Mouse (Mus musculus) neural tube, embryonic 11.5 days (tissue): ENCODE data around the gene Esp15. TPM values are rescaled to one million over a fixed set of nuclear protein-coding genes. Genes with fewer than 3 reads are reported as not detected.
"Not testable (repeated sequence)": the region's sequence is repeated elsewhere in the genome, so short reads cannot be mapped to it uniquely, and the experiment has no call there.

Experiments
- ATAC-seq: fragments of 200-750 bp; cut with Nextera tagmentation; 2 replicates; pipeline ENCODE4 v1.8.0; 2017; ENCODE audit warnings: moderate number of reproducible peaks, mild to moderate bottlenecking, moderate TSS enrichment, moderate library complexity; ENCODE audit not compliant: insufficient read depth, low FRiP score, low TSS enrichment
- DNase-seq: peaks from one replicate; pipeline ENCODE4 v3.0.0-alpha.2; 2015; ENCODE audit warnings: low spot score
- H3K27ac ChIP-seq: fragments of 300-500 bp; sonication (generic); 2 replicates; pipeline ENCODE4 v1.5.1; 2014; ENCODE audit warnings: low read depth, mild to moderate bottlenecking, low read length
- H3K27me3 ChIP-seq: fragments of 300-500 bp; sonication (generic); 2 replicates; pipeline ENCODE4 v1.6.1; 2014; ENCODE audit warnings: mild to moderate bottlenecking, low read length, mixed read lengths; ENCODE audit not compliant: control insufficient read depth, insufficient read depth
- H3K36me3 ChIP-seq: fragments of 300-500 bp; sonication (generic); 2 replicates; pipeline ENCODE4 v1.6.1; 2014; ENCODE audit warnings: mild to moderate bottlenecking, low read length, moderate library complexity, mixed read lengths; ENCODE audit not compliant: control insufficient read depth, insufficient read depth
- H3K4me1 ChIP-seq: fragments of 300-500 bp; sonication (generic); 2 replicates; pipeline ENCODE4 v1.6.1; 2014; ENCODE audit warnings: low read length, mixed read lengths; ENCODE audit not compliant: control insufficient read depth, insufficient read depth
- H3K4me2 ChIP-seq: fragments of 300-500 bp; sonication (generic); 2 replicates; pipeline ENCODE4 v1.6.1; 2014; ENCODE audit warnings: low read depth, mild to moderate bottlenecking, moderate library complexity
- H3K4me3 ChIP-seq: fragments of 300-500 bp; sonication (generic); 2 replicates; pipeline ENCODE4 v1.5.1; 2014; ENCODE audit warnings: low read depth, low read length
- H3K9ac ChIP-seq: fragments of 300-500 bp; sonication (generic); 2 replicates; pipeline ENCODE4 v1.6.1; 2014; ENCODE audit warnings: mild to moderate bottlenecking, low read length
- H3K9me3 ChIP-seq: fragments of 300-500 bp; sonication (generic); 2 replicates; pipeline ENCODE4 v1.6.1; 2016; ENCODE audit warnings: low read length; ENCODE audit not compliant: control insufficient read depth
- WGBS: fragments of 180-500 bp; shearing (Covaris S2); extraction: QIAGEN DNeasy Blood & Tissue Kit; methylation state at CpG from one replicate; pipeline ENCODE4 v1.1.7; 2014; 5-methylcytosine and 5-hydroxymethylcytosine counted together
- polyA plus RNA-seq: library from polyadenylated mRNA; unstranded; fragments of >200 nt; fragmentation: Nextera tagmentation; extraction: Ambion mirVana; gene quantifications from 2 replicates; pipeline ENCODE4 v1.2.1, GENCODE M21; 2014

The Esp15 gene
- not detected in 2 replicates for polyA plus RNA-seq

DNA sequence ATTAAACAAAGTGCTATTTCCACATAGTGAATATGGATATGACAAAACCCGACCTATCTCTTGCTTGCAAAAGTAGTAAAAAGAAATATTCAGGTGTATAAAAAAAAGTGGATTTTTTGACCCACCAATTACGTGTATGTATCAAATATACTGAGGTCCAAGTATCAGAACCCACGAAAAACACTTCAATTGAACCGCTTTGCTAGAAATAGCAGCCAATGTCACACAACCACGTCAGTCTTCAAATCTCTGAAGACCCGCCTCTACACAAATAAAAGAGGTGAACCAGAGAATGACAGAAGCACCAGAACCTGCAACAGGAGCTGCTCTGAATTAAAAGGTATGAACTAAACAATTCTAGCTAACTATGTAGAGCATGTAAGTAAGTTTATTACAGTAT, at the start of gene Esp15:
Gene Esp15, plus strand, starts transcription at position 301 of the 400 bp plus-strand sequence.
- not testable (repeated sequence) for H3K4me2 ChIP-seq
- 76% methylated on average over 6 of the region's 6 CpGs for WGBS

GRCm38 (mm10) chr17:39591550-39591949, 49.2 kb upstream of the Esp15 start:
- 81% methylated on average over 1 of the region's 1 CpGs for WGBS
- Histone ChIP-seq H3K27me3 (no peaks in the 10 kb centered on the region), H3K4me2 (no peak overlapping the region), H3K4me3 (no peak overlapping the region), H3K4me1 (no peaks in the 10 kb centered on the region), H3K9ac (no peak overlapping the region), H3K9me3 (no peaks in the 10 kb centered on the region), H3K36me3 (no peaks in the 10 kb centered on the region), H3K27ac (no peak overlapping the region)
- ATAC-seq (no peak), DNase-seq (no peak)

More for the DNA sequence above, at the start of gene Esp15:
- H3K27ac ChIP-seq, H3K4me1 ChIP-seq, ATAC-seq, H3K36me3 ChIP-seq, H3K9ac ChIP-seq, DNase-seq, H3K9me3 ChIP-seq, H3K4me3 ChIP-seq, H3K27me3 ChIP-seq: not testable (repeated sequence)

Other genes with a start within 250 kb of the Esp15 start
- gene Esp18, start 234.6 kb upstream of the Esp15 start, polyA plus RNA-seq = not detected in 2 replicates
- gene Esp16, start 104.8 kb upstream of the Esp15 start, polyA plus RNA-seq = not detected in 2 replicates